Comparison of ENCODE assay signal across 13 mouse cellular contexts in genomic region chr12:32927231-32927835, GRCm38 (mm10). TPM values are rescaled to one million over a fixed set of nuclear protein-coding genes. Genes with fewer than 3 reads are reported as not detected.
DNase-seq lines count a peak whose midpoint lies in the region; ATAC-seq and TF ChIP-seq lines count a peak whose summit lies in the region.
"Had no signal": no experiment of that assay in that cellular context is flagged by ENCODE, and none has a peak within 500 bp of the region (broad histone marks: within the 10 kb centered on the region; RNA-seq: fewer than 3 reads in every experiment).

No protein-coding gene starts in this region.

- DNase-seq in heart, postnatal 0 days (ENCODE audit: low spot score), result no peak
- DNase-seq in heart, adult 8-10 months (ENCODE audit: low spot score), result no peak
- peak; percentile 23 to 46 for DNase-seq in left cerebral cortex, postnatal 25 days (ENCODE audit: low spot score in 2 of 2)
- no peak for DNase-seq in left cerebral cortex, postnatal 10 days (ENCODE audit: extremely low spot score in 1 of 2, low spot score in 2 of 2)
- peak; percentile 66 for DNase-seq in brain, adult 2 months (ENCODE audit: low read depth, low spot score)
- DNase-seq in adrenal gland, postnatal 36 days, result no peak
- DNase-seq: adrenal gland, postnatal 14 days; B cell, adult 2 months; kidney, adult 18-20 months; lung, postnatal 36 days had no signal

- TF ChIP-seq EP300 in heart, postnatal 0 days (IDR thresholded peaks at IDR 0.05; ENCODE audit: low read depth), result no peak

- H3K4me1 ChIP-seq in forebrain, embryonic 16.5 days (replicated peaks; ENCODE audit: control insufficient read depth, insufficient read depth, low read length), result peaks cover 14% of the 10 kb centered on the region
- H3K4me1 ChIP-seq in forebrain, embryonic 13.5 days, result peaks cover 17% of the 10 kb centered on the region
- H3K4me1 ChIP-seq in heart, postnatal 0 days (ENCODE audit: control insufficient read depth, insufficient read depth), result no peaks in the 10 kb centered on the region

- H3K9me3 ChIP-seq in forebrain, embryonic 16.5 days (ENCODE audit: control insufficient read depth, low read length), result no peaks in the 10 kb centered on the region
- no peaks in the 10 kb centered on the region for H3K9me3 ChIP-seq in forebrain, embryonic 13.5 days (replicated peaks)
- peaks cover 4% of the 10 kb centered on the region; the same call in 1 of the 2 replicates for H3K9me3 ChIP-seq in heart, postnatal 0 days (replicated peaks; ENCODE audit: control insufficient read depth, low read length)
- H3K9me3 ChIP-seq: midbrain, embryonic 15.5 days had no signal

- H3K4me2 ChIP-seq in forebrain, embryonic 16.5 days (ENCODE audit: low read length), result no peak overlapping the region
- H3K4me2 ChIP-seq in forebrain, embryonic 13.5 days, result no peak overlapping the region
- no peak overlapping the region for H3K4me2 ChIP-seq in heart, postnatal 0 days (ENCODE audit: low read depth, low read length)

- H3K27ac ChIP-seq in forebrain, embryonic 16.5 days (ENCODE audit: low read length), result 0 out of 2 replicates have a peak overlapping the region, but pooled peaks have one; percentile 58
- H3K27ac ChIP-seq in forebrain, embryonic 13.5 days, result no peak overlapping the region
- H3K27ac ChIP-seq in heart, postnatal 0 days (ENCODE audit: low read depth), result no peak overlapping the region

- H3K27me3 ChIP-seq in forebrain, embryonic 16.5 days (replicated peaks; ENCODE audit: control insufficient read depth, insufficient read depth, low read length), result no peaks in the 10 kb centered on the region
- 0 out of 2 replicates have a peak, but pooled peaks cover 2% of the 10 kb centered on the region for H3K27me3 ChIP-seq in forebrain, embryonic 13.5 days
- no peaks in the 10 kb centered on the region for H3K27me3 ChIP-seq in heart, postnatal 0 days (ENCODE audit: control insufficient read depth, insufficient read depth, low read length)
- H3K27me3 ChIP-seq: midbrain, embryonic 15.5 days had no signal

- no peak overlapping the region for H3K4me3 ChIP-seq in forebrain, embryonic 16.5 days (replicated peaks; ENCODE audit: low read length)
- no peak overlapping the region for H3K4me3 ChIP-seq in forebrain, embryonic 13.5 days
- H3K4me3 ChIP-seq in heart, postnatal 0 days (ENCODE audit: low read depth, low read length), result no peak overlapping the region
- H3K4me3 ChIP-seq: midbrain, embryonic 15.5 days had no signal

- peak; percentile 20 for TF ChIP-seq CTCF in heart, postnatal 0 days (IDR thresholded peaks at IDR 0.05; ENCODE audit: low read depth)

- intact Hi-C loops in left cerebral cortex, postnatal 25 days (cut with DNase I), result loop anchor here (2.0 kb wide), 1 partner anchor 57 kb away; no protein-coding TSS in a partner anchor
- intact Hi-C loops in left cerebral cortex, postnatal 10 days (cut with DNase I), result no loop called here

- no peak; the same call in 1 of the 2 replicates for ATAC-seq in forebrain, embryonic 16.5 days
- no peak for ATAC-seq in forebrain, embryonic 13.5 days
- ATAC-seq in heart, postnatal 0 days (ENCODE audit: insufficient read depth, low read depth), result no peak

- WGBS in forebrain, embryonic 16.5 days, result 63% methylated on average over 10 of the region's 10 CpGs
- 82% methylated on average over 10 of the region's 10 CpGs for WGBS in forebrain, embryonic 13.5 days
- 77% methylated on average over 10 of the region's 10 CpGs for WGBS in heart, postnatal 0 days

- H3K9ac ChIP-seq in forebrain, embryonic 16.5 days (replicated peaks; ENCODE audit: low read depth, low read length), result no peak overlapping the region
- H3K9ac ChIP-seq in forebrain, embryonic 13.5 days, result no peak overlapping the region
- H3K9ac ChIP-seq in heart, postnatal 0 days (replicated peaks; ENCODE audit: low read depth, low read length), result no peak overlapping the region
- H3K9ac ChIP-seq: midbrain, embryonic 15.5 days had no signal

- H3K36me3 ChIP-seq in forebrain, embryonic 16.5 days (ENCODE audit: control insufficient read depth, insufficient read depth), result no peaks in the 10 kb centered on the region
- no peaks in the 10 kb centered on the region for H3K36me3 ChIP-seq in forebrain, embryonic 13.5 days (ENCODE audit: poor library complexity, severe bottlenecking)
- H3K36me3 ChIP-seq in heart, postnatal 0 days (replicated peaks; ENCODE audit: control insufficient read depth, insufficient read depth, low read length), result no peaks in the 10 kb centered on the region
- H3K36me3 ChIP-seq: midbrain, embryonic 15.5 days had no signal

RNA-seq across cellular contexts. Expression of gene Sypl, which starts 26.4 kb away (rescaled TPM):
- polyA plus RNA-seq in forebrain, embryonic 16.5 days (2015; fragmentation: Nextera tagmentation; extraction: Ambion mirVana), result 37.8 and 47.8 TPM in 2 replicates
- 41.1 and 41.2 TPM in 2 replicates for polyA plus RNA-seq in forebrain, embryonic 13.5 days (2015; fragmentation: Nextera tagmentation; extraction: Ambion mirVana)
- 25.2 and 45.0 TPM in 2 replicates for total RNA-seq in heart, postnatal 0 days (2014; rRNA removed; ENCODE audit: low replicate concordance)
- polyA plus RNA-seq in heart, postnatal 0 days (2015; fragmentation: Nextera tagmentation; extraction: Ambion mirVana), result 91.1 and 96.3 TPM in 2 replicates
- 10 to 100 TPM; 77.2 to 85.1 (median 80.7) TPM for total RNA-seq in heart, adult 8-10 months (2022)
- total RNA-seq in left cerebral cortex, postnatal 25 days (2021), result 10 to 100 TPM; 36.3 to 40.6 TPM
- 10 to 100 TPM; 30.3 to 32.4 TPM for total RNA-seq in left cerebral cortex, postnatal 10 days (2021)
- 100 to 1,000 TPM; 101 to 129 TPM for total RNA-seq in adrenal gland, postnatal 36 days (2021)

Comparison
In these comparisons a context has a peak if more than half of its experiments do, and no peak if none do; other contexts are left out.
1. DNase-seq: peak in left cerebral cortex, postnatal 25 days (2 of 2) and brain, adult 2 months (single experiment); none in heart, postnatal 0 days (single experiment), heart, adult 8-10 months (single experiment), left cerebral cortex, postnatal 10 days (0 of 2) and adrenal gland, postnatal 36 days (0 of 2).